Mouse (Mus musculus) hindbrain, embryonic 14.5 days (tissue): ENCODE results near the gene Ntrk3. TPM values are rescaled to one million over a fixed set of nuclear protein-coding genes. Genes with fewer than 3 reads are reported as not detected.
A peak's percentile ranks its signal among the peaks of the same experiment; 100 is the strongest.

ENCODE experiments used
- ATAC-seq: fragments of 200-750 bp; cut with Nextera tagmentation; 2 replicates; pipeline ENCODE4 v1.8.0; 2017; ENCODE audit warnings: moderate number of reproducible peaks, mild to moderate bottlenecking, moderate TSS enrichment, moderate library complexity; ENCODE audit not compliant: low FRiP score
- DNase-seq: peaks from one replicate; pipeline ENCODE4 v3.0.0-alpha.2; 2015; ENCODE audit warnings: low spot score
- H3K27ac ChIP-seq: fragments of 300-500 bp; sonication (generic); 2 replicates; pipeline ENCODE4 v1.5.1; 2014; ENCODE audit warnings: mild to moderate bottlenecking, moderate library complexity
- H3K27me3 ChIP-seq: fragments of 300-500 bp; sonication (generic); 2 replicates; pipeline ENCODE4 v1.6.1; 2014; ENCODE audit warnings: mild to moderate bottlenecking, low read length, mixed read lengths; ENCODE audit not compliant: control insufficient read depth, insufficient read depth
- H3K36me3 ChIP-seq: fragments of 300-500 bp; sonication (generic); replicated peaks from 2 replicates; pipeline ENCODE4 v1.6.1; 2014; ENCODE audit not compliant: control insufficient read depth, insufficient read depth
- H3K4me1 ChIP-seq: fragments of 300-500 bp; sonication (generic); replicated peaks from 2 replicates; pipeline ENCODE4 v1.6.1; 2014; ENCODE audit warnings: antibody characterized with exemption, low read length, mixed read lengths; ENCODE audit not compliant: control insufficient read depth, insufficient read depth
- H3K4me2 ChIP-seq: fragments of 300-500 bp; sonication (generic); replicated peaks from 2 replicates; pipeline ENCODE4 v1.6.1; 2014; ENCODE audit warnings: mild to moderate bottlenecking, moderate library complexity
- H3K4me3 ChIP-seq: fragments of 300-500 bp; sonication (generic); replicated peaks from 2 replicates; pipeline ENCODE4 v1.5.1; 2014; ENCODE audit warnings: mild to moderate bottlenecking, low read length
- H3K9ac ChIP-seq: fragments of 300-500 bp; sonication (generic); 2 replicates; pipeline ENCODE4 v1.6.1; 2014
- H3K9me3 ChIP-seq: fragments of 300-500 bp; sonication (generic); 2 replicates; pipeline ENCODE4 v1.6.1; 2016; ENCODE audit warnings: low read length; ENCODE audit not compliant: control insufficient read depth
- WGBS: fragments of 180-500 bp; shearing (Covaris S2); extraction: QIAGEN DNeasy Blood & Tissue Kit; methylation state at CpG from one replicate; pipeline ENCODE4 v1.1.7; 2014; 5-methylcytosine and 5-hydroxymethylcytosine counted together
- polyA plus RNA-seq: library from polyadenylated mRNA; unstranded; fragments of >200 nt; fragmentation: Nextera tagmentation; extraction: Ambion mirVana; gene quantifications from 2 replicates; pipeline ENCODE4 v1.2.1, GENCODE M21; 2014

The Ntrk3 gene
- polyA plus RNA-seq, 1 experiment from 2014 or later, result 25.9 TPM

GRCm38 (mm10) chr7:78305029-78305428 lies 432.8 kb downstream of the Ntrk3 start:
- no peak overlapping the region for H3K4me2 ChIP-seq
- ATAC-seq, result no peak
- DNase-seq, result no peak
- no peak overlapping the region for H3K9ac ChIP-seq
- H3K4me3 ChIP-seq, result no peak overlapping the region
- 90% methylated on average over 1 of the region's 1 CpGs for WGBS
- H3K9me3 ChIP-seq, result peaks cover 16% of the 10 kb centered on the region
- peaks cover 7% of the 10 kb centered on the region for H3K36me3 ChIP-seq
- no peak overlapping the region for H3K27ac ChIP-seq
- no peaks in the 10 kb centered on the region for H3K4me1 ChIP-seq
- no peaks in the 10 kb centered on the region for H3K27me3 ChIP-seq

GRCm38 (mm10) chr7:78297290-78297689 lies 440.5 kb downstream of the Ntrk3 start:
- Histone ChIP-seq H3K4me1 (no peaks in the 10 kb centered on the region), H3K27me3 (no peaks in the 10 kb centered on the region), H3K27ac (no peak overlapping the region), H3K9me3 (no peaks in the 10 kb centered on the region), H3K4me2 (no peak overlapping the region), H3K36me3 (peaks cover 6% of the 10 kb centered on the region), H3K4me3 (no peak overlapping the region), H3K9ac (no peak overlapping the region)
- no peak for DNase-seq
- no peak for ATAC-seq
- 88% methylated on average over 5 of the region's 5 CpGs for WGBS

- DNase-seq (no peak), ATAC-seq (no peak)
- no peak overlapping the region for H3K4me2 ChIP-seq
- no peak overlapping the region for H3K9ac ChIP-seq
- H3K27ac ChIP-seq, result no peak overlapping the region
- H3K4me3 ChIP-seq, result no peak overlapping the region
- no peaks in the 10 kb centered on the region for H3K9me3 ChIP-seq
- 73% methylated on average over 3 of the region's 3 CpGs for WGBS
- H3K36me3 ChIP-seq, result no peaks in the 10 kb centered on the region
- H3K4me1 ChIP-seq, result no peaks in the 10 kb centered on the region
- no peaks in the 10 kb centered on the region for H3K27me3 ChIP-seq
Observed at GRCm38 (mm10) chr7:78294322-78294721, 443.5 kb downstream of the Ntrk3 start.

GRCm38 (mm10) chr7:78290186-78290585 lies 447.6 kb downstream of the Ntrk3 start:
- Histone ChIP-seq H3K9me3 (no peaks in the 10 kb centered on the region), H3K9ac (no peak overlapping the region), H3K27ac (no peak overlapping the region), H3K36me3 (no peaks in the 10 kb centered on the region), H3K4me1 (no peaks in the 10 kb centered on the region), H3K4me2 (no peak overlapping the region), H3K27me3 (no peaks in the 10 kb centered on the region), H3K4me3 (no peak overlapping the region)
- ATAC-seq (no peak), DNase-seq (no peak)
- 64% methylated on average over 2 of the region's 2 CpGs for WGBS

- ATAC-seq, result no peak
- Histone ChIP-seq H3K27me3 (no peaks in the 10 kb centered on the region), H3K4me1 (no peaks in the 10 kb centered on the region), H3K9me3 (no peaks in the 10 kb centered on the region), H3K4me3 (no peak overlapping the region), H3K36me3 (no peaks in the 10 kb centered on the region), H3K4me2 (no peak overlapping the region), H3K27ac (no peak overlapping the region), H3K9ac (no peak overlapping the region)
- 95% methylated on average over 2 of the region's 2 CpGs for WGBS
- no peak for DNase-seq
Observed at GRCm38 (mm10) chr7:78286516-78287238, 451.1 kb downstream of the Ntrk3 start.

- 73% methylated on average over 3 of the region's 3 CpGs for WGBS
- ATAC-seq, result no peak
- no peaks in the 10 kb centered on the region for H3K36me3 ChIP-seq
- no peaks in the 10 kb centered on the region for H3K9me3 ChIP-seq
- H3K27me3 ChIP-seq, result no peaks in the 10 kb centered on the region
- H3K4me1 ChIP-seq, result no peaks in the 10 kb centered on the region
- no peak overlapping the region for H3K4me3 ChIP-seq
- H3K9ac ChIP-seq, result no peak overlapping the region
- H3K27ac ChIP-seq, result no peak overlapping the region
- H3K4me2 ChIP-seq, result no peak overlapping the region
- no peak for DNase-seq
Observed at GRCm38 (mm10) chr7:78269506-78270250, 468.1 kb downstream of the Ntrk3 start.

- Histone ChIP-seq H3K9ac (no peak overlapping the region), H3K4me2 (no peak overlapping the region), H3K36me3 (no peaks in the 10 kb centered on the region), H3K27me3 (no peaks in the 10 kb centered on the region), H3K4me1 (no peaks in the 10 kb centered on the region), H3K9me3 (no peaks in the 10 kb centered on the region), H3K4me3 (no peak overlapping the region), H3K27ac (no peak overlapping the region)
- 18% methylated on average over 1 of the region's 1 CpGs for WGBS
- ATAC-seq (peak; percentile 43; the same call in 1 of the 2 replicates), DNase-seq (peak; percentile 76)
Observed at GRCm38 (mm10) chr7:78267461-78268007, 470.3 kb downstream of the Ntrk3 start.

- WGBS, result 72% methylated on average over 5 of the region's 5 CpGs
- Histone ChIP-seq H3K9ac (no peak overlapping the region), H3K36me3 (no peaks in the 10 kb centered on the region), H3K27ac (no peak overlapping the region), H3K4me3 (no peak overlapping the region), H3K4me2 (no peak overlapping the region), H3K4me1 (no peaks in the 10 kb centered on the region), H3K9me3 (no peaks in the 10 kb centered on the region), H3K27me3 (no peaks in the 10 kb centered on the region)
- DNase-seq, result no peak
- no peak for ATAC-seq
Observed at GRCm38 (mm10) chr7:78264432-78265002, 473.3 kb downstream of the Ntrk3 start.

GRCm38 (mm10) chr7:78261420-78262125 lies 476.2 kb downstream of the Ntrk3 start:
- DNase-seq, result no peak
- H3K4me2 ChIP-seq, result no peak overlapping the region
- H3K27me3 ChIP-seq, result no peaks in the 10 kb centered on the region
- H3K27ac ChIP-seq, result no peak overlapping the region
- H3K36me3 ChIP-seq, result no peaks in the 10 kb centered on the region
- no peaks in the 10 kb centered on the region for H3K4me1 ChIP-seq
- no peak overlapping the region for H3K9ac ChIP-seq
- 75% methylated on average over 8 of the region's 8 CpGs for WGBS
- H3K4me3 ChIP-seq, result no peak overlapping the region
- H3K9me3 ChIP-seq, result no peaks in the 10 kb centered on the region
- no peak; the same call in 1 of the 2 replicates for ATAC-seq
